Mouse (Mus musculus): ENCODE data around the gene Rad51b.

Gene Rad51b

DNA sequence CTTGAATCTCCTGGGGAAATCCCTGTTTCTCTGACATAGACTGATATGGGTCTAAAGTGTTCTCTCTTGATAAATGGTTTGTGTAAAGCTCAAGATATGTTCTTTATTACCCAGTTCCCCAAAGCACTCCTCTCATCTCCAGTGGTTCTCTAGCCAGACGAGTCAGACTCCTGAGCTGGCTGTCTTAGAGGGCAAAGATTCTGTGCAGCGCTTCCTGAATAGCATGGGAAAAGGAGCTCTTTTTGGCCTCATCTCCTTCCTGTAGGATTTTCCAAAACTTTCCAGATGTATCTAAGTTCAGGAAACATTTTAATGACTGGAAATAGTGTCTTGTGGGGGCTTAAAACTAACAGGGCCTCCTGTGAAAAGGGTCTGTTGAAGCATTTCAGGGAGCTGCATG lies 483.7 kb downstream of the Rad51b start:
- DNase-seq, result no peak

- no peak for DNase-seq
Measured at GRCm38 (mm10) chr12:79781788-79782187, 484.7 kb downstream of the Rad51b start.

DNA sequence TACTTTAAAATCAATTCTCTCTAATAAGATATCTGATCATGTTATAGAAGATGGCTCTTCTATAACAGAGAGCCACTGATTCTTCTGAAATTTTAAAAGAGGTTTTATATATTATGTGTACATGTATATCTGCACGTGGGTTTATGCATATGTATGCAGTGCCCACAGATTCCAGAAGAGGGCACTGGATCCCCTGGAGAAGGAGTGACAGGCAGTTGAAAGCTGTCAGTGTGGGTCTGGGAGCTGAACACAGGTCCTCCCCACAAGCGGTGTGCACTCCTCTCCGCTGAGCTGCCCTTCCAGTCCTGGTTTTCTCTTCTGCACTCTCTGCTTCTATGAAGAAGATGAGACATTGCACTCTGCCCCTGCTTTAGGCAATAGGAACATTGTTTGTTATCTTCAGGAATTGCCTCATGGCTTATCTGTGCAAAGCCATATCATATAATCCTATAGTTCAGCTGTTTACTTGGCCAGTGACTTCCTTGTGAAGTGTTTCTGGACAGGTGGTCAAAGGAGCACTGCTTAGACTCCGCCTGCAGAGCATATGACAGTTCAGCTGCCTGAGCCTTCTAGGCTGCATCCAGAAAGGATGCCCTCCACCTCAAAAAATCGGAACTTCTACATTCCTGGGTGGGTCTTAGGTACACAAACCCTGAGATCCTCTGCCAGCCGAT lies 485.5 kb downstream of the Rad51b start:
- no peak for DNase-seq

- no peak for DNase-seq
Measured at GRCm38 (mm10) chr12:79784159-79784558, 487.1 kb downstream of the Rad51b start.

DNA sequence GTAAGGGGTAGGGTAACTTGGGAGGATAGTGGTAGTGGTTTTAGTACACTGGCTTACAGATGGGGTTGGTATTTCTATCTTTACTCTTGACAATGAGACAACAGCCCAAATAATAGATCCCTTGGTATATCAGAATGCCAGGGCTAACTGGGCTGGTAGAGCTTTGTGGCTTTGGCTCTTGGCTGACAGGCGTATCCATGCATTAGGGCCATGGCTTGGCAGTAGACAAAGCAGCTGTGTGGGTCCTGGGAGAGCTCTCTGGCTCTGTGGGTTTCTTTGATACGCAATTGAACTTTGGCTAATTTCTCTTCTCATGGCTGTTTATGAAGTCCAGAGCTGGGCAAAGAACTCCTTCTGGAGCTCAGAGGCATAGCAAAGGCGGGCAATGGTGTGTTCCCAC lies 488.6 kb downstream of the Rad51b start:
- DNase-seq, result no peak

DNA sequence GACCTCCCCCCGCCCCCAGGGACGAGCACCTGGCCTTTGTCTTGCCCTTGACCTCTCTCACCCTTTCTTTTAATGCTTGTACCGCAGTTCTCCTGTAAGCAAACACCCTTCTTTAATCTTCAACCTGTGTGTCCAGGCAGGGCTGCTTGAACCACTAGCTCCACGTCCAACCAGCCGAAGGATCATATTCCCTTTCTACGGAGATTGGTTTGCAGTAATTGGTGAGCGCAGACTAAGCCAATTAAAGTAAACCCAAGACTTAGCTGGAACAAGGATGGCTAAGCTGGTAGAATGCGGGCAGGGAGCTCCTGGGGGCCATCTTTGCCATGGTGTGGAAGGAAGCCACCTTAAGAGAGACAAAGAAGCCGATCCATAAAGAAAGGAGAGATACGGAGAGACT lies 490.5 kb downstream of the Rad51b start:
- no peak for DNase-seq

GRCm38 (mm10) chr12:79788340-79788739 lies 491.3 kb downstream of the Rad51b start:
- no peak for DNase-seq

DNA sequence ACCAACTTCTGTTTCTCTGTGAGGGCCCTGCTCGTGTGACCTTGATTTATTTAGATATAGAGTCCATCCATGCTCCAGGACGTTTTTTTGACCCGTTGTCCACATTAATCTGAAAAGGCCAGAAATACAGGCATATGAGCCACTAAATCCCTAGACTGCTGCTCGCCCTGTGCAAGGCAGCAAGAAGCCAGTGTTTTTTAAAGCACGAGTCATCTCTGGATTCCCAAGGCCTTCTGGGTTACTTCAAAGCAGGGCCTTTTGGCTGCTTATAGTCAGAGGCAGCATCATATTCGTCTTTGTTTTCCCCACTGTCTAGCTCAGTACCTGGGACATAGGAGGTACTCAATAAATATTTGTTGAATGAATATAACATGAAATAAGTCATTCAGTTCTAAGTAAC lies 492.4 kb downstream of the Rad51b start:
- DNase-seq, result no peak

DNA sequence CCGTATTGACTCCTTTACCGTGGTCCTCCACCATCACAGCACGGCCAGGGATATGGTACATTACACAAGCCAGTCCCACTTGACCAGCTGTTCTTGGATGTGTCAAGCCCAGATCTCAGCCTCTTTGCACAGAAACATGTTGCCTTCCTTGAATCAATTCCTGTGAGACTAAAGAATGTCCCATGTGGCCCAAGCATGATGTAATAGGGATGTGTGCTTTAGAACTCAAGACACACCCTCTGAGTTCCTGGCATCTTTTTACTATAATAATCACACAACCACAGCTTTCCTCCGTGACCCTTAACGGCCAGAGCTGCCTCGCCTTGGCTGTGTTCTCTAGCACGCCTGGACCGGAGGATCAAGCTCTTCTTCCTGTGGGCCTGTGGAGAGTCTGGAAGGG lies 496.3 kb downstream of the Rad51b start:
- peak; percentile 40 to 62 for DNase-seq

DNA sequence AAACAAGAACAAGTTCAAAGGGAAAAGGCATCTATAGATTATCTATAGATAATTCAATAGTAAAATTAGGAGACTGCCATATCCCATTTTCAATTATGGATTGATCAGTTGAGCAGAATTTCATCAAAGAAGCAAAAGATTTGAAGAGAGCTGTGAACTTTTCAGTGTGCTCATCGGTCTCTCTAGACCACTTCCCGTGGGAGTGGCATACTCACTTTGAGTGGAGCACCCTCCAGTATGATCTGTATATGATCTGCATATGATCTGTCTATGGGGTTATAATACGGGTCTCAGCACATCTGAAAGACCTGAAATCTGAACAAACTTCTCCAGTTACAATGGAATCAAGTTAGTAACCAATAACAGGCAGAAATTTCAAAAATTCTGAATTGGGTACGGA lies 497.7 kb downstream of the Rad51b start:
- no peak for DNase-seq

- peak; percentile 31 to 69 for DNase-seq
Measured at GRCm38 (mm10) chr12:79796260-79796659, 499.2 kb downstream of the Rad51b start.

DNA sequence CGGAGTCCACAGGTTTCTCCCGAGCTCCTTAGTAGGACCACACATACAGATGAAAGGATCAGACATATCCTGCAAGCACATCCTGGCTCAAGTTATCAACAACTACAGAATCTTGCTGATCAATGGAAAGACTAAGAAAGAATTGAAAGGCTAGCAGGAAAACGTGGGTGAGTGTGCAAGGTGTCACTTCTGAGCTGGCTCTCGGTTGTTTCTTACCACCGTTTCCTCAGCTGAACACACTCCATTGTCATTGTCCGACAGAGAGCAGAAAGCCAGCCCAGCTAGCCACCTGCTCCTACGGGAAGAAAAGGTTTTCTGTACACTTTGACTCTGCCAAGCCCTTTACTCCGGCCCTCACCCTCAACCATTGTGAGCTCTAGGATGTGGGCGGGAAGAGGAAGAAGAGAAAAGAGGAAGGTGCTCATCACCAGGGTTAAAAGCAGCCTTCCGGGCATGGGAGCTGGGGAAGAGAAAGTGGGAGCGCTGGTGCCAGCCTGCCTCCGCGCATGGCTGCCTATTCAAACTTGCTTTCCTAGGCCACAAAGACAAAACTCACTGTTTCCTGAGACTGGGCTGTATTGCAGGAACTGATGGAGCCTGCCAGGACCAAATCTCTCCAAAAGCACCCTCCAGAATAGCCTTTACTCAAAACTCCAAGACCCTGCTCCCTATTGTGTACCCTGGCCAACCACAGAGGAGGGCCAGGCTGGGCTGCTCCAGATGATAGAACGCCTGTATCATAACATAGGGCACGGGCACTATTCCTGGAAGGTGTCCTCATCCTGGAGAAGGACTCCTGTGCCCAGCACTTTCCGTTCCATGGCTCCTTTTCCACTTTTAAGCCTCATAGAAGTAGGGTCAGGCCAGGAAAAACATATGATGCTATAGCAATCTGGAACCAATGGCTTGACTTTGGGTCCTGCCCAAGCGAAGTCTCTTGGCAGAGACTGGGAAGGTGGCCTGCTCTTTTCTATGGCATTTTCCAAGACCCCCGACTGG lies 500.0 kb downstream of the Rad51b start:
- peak in 1 of 2 experiments; percentile 45 for DNase-seq

DNA sequence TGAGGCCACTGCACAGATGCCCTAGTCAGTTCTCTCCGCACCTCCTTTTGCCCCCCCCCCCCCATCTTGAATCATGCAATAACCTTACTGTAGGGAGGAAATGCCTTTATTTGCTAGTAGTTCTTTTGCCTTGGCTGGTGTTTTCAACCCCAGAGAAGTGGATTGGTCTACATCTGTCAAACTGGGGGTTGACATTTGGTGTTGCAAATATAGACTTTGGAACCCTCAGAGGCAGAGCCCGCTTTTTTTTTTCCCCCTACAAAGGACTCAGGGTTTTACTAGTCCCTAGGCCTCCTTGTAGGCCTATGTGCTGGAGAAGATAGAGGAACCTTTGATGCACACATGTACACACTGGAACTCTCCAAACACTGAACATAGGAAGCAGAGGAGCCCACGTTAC lies 501.4 kb downstream of the Rad51b start:
- no peak for DNase-seq

GRCm38 (mm10) chr12:79799370-79799769 lies 502.3 kb downstream of the Rad51b start:
- DNase-seq, result no peak

DNA sequence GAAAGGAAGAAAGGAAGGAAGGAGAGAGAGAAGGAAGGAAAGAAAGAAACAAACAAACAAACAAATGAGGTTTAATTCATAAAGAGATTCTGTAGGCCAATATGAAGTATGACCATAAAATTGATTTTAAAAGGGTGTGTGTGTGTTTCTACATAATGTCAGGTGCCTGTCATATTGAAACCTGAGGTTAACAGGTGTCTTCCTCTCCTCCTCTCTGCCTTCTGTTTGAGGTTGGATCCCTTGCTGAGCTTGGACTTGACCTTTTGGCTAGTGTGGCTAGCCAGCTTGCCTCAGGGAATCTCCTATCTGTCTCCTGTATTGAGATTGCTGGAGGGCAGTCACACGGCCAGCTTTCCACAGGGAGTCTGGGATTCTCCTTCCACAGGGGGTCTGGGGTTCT lies 506.6 kb downstream of the Rad51b start:
- DNase-seq, result no peak

DNA sequence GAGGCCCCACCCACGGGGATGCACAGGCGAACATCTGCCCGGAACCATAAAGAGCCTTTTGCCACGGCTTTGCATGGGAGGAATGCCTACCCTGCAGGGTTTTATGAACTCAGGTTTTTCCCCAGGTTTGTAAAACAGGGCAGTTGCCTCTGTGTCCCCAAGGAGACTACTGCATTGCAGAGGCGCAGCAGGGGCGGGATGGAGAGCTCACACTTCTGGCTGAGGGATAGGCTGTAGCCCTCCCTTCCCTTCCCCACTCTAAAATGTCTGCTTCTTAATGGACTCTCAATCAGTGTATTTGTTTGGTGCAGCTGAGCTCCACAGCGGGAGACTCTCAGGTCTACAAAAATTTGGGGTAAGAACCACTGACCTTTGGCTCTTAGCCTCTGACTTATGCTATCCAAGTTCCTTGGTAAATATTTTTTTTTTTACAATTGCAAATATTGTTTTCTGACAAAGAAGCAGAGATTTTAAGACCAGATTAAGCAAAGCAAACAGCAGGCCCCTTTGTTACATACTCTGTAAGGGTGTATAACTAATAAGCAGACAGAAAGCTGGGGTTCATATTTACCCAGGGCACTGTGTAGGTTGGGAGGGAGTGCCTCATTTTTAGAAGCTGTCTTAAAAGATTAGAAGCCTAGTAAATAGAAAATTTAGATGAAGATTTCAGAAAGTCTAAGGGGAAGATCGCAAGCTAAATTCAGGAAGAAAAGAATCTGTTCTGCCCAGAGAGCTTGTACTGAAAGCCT lies 507.9 kb downstream of the Rad51b start:
- DNase-seq, result no peak

DNA sequence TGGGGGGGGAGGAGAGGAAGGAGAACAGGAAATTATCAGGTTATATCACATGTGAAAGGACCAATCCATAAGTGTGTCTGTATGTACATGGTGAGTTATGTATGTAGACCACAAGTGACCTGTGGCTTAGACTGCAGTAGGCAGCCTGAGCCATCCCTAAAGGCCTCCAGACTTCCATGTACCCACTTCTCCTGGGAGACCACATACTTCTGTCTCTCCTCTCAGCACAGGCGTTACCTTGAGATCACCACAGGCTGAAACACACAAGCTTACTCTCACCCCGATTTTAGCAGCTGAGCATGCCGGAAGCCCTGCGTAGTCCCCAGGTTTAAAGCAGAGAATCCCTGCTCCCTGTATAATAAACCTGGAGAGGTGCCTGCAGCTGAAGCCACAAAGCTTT lies 509.9 kb downstream of the Rad51b start:
- DNase-seq, result no peak

- no peak for DNase-seq
Measured at GRCm38 (mm10) chr12:79807410-79807847, 510.3 kb downstream of the Rad51b start.

- no peak for DNase-seq
Measured at GRCm38 (mm10) chr12:79807938-79808401, 510.9 kb downstream of the Rad51b start.

DNA sequence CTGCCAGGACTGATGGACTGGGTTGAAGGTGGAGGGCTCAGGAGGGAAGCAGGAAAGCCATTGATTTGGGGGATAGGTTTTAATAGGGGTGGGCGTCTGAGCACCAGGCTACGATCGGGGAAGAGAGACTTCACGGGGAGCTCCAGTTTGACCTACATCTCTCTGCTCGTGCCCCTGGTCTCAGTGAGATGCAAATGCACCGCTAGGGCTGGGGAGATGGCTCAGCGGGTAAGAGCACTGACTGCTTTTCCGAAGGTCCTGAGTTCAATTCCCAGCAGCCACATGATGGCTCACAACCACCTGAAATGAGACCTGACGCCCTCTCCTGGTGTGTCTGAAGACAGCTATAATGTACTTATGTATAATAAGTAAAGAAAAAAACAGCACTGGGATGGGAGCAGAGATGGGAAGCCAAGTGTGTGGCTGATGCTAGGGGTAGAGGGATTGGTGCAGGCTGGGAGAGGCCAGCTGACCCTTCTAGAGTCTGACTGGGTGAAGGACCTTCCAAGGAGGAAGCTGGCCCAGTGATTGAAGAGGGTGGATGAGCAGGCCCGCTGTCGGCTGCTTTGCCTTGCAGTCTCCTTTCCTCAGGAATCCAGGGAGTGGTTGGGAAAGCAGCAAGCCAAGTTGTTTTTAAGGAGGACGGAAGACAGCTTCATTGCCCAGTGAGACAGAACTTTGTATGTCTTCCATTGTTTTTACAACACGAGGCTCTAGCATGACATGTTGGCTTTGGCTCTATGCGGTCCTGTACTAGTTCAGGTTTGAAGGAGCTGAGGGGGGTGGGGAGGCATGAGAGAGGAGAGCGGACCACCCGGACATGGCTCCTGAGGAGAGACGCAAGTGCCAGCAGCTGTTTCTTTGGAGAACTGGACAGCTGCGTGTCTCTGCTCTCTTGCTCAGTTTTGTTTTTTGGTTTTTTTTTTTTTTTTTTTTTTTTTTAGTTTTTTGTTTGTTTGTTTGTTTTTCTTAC lies 511.6 kb downstream of the Rad51b start:
- DNase-seq, result no peak

GRCm38 (mm10) chr12:79809518-79809917 lies 512.4 kb downstream of the Rad51b start:
- DNase-seq, result peak in 1 of 2 experiments; percentile 58

DNA sequence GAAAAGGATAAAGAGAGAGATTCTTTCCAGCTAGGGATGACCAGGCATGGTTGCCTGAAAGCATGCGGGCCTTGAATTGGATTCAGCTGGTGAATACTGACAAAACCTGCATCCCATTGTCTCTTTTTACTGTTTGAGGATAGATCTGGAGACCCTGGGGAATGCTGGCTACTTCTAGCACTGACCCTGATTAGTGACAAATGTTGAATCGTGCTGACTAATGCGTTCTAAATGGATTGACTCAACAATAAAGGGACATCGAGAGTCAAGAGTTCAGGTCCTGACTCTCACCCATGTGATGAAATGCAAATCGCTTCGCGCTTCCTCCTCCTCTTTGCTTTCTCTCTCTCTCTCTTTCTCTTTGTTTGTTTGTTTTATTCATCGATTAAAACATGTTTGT lies 515.3 kb downstream of the Rad51b start:
- no peak for DNase-seq

Measured in lung, postnatal 4 days (tissue).